Mouse (Mus musculus) cortical plate, adult 2 months (tissue): ENCODE data around the gene Rnft2.

Experiments used
- CTCF ChIP-seq: fragments of 200-500 bp; IDR thresholded peaks from 2 replicates; pipeline ENCODE4 v1.5.1; 2011; ENCODE audit warnings: mild to moderate bottlenecking, control low read depth, low read length; ENCODE audit not compliant: insufficient read depth; ENCODE audit errors: extremely low read depth
- POLR2A ChIP-seq: fragments of 200-500 bp; IDR thresholded peaks from 2 replicates; pipeline ENCODE4 v1.6.1; 2011; ENCODE audit warnings: mild to moderate bottlenecking, low read length, control low read depth; ENCODE audit not compliant: insufficient read depth; ENCODE audit errors: extremely low read depth

GRCm38 (mm10) chr5:118262418-118262817 lies 17.5 kb upstream of the Rnft2 start:
- TF ChIP-seq POLR2A (no peak), CTCF (no peak)
